Mouse (Mus musculus) lung, embryonic 16.5 days (tissue): Measurements from ENCODE around the gene Dpyd. TPM values are rescaled to one million over a fixed set of nuclear protein-coding genes. Genes with fewer than 3 reads are reported as not detected.
A peak's percentile ranks its signal among the peaks of the same experiment; 100 is the strongest.

Experiments used
- ATAC-seq: fragments of 200-750 bp; cut with Nextera tagmentation; 2 replicates; pipeline ENCODE4 v1.8.0; 2017; ENCODE audit warnings: low read depth, mild to moderate bottlenecking, moderate library complexity
- H3K27ac ChIP-seq: fragments of 300-500 bp; sonication (generic); 2 replicates; pipeline ENCODE4 v1.5.1; 2014; ENCODE audit warnings: mild to moderate bottlenecking, control low read depth, low read length
- H3K27me3 ChIP-seq: fragments of 300-500 bp; sonication (generic); 2 replicates; pipeline ENCODE4 v1.6.1; 2014; ENCODE audit warnings: low read depth, low read length, mixed read lengths; ENCODE audit not compliant: control insufficient read depth, insufficient read depth
- H3K36me3 ChIP-seq: fragments of 300-500 bp; sonication (generic); 2 replicates; pipeline ENCODE4 v1.6.1; 2014; ENCODE audit warnings: low read length; ENCODE audit not compliant: control insufficient read depth, insufficient read depth
- H3K4me1 ChIP-seq: fragments of 300-500 bp; sonication (generic); replicated peaks from 2 replicates; pipeline ENCODE4 v1.6.1; 2014; ENCODE audit warnings: low read length, mixed read lengths; ENCODE audit not compliant: control insufficient read depth, insufficient read depth
- H3K4me2 ChIP-seq: fragments of 300-500 bp; sonication (generic); 2 replicates; pipeline ENCODE4 v1.6.1; 2014; ENCODE audit warnings: low read depth, low read length, control low read depth
- H3K4me3 ChIP-seq: fragments of 300-500 bp; sonication (generic); 2 replicates; pipeline ENCODE4 v1.5.1; 2014; ENCODE audit warnings: mild to moderate bottlenecking, low read length, control low read depth
- H3K9ac ChIP-seq: fragments of 300-500 bp; sonication (generic); 2 replicates; pipeline ENCODE4 v1.6.1; 2014; ENCODE audit warnings: low read length, control low read depth
- H3K9me3 ChIP-seq: fragments of 300-500 bp; sonication (generic); 2 replicates; pipeline ENCODE4 v1.6.1; 2016; ENCODE audit warnings: low read length; ENCODE audit not compliant: control insufficient read depth
- WGBS: fragments of 180-500 bp; shearing (Covaris S2); extraction: QIAGEN DNeasy Blood & Tissue Kit; methylation state at CpG from one replicate; pipeline ENCODE4 v1.1.7; 2014; 5-methylcytosine and 5-hydroxymethylcytosine counted together
- polyA plus RNA-seq: library from polyadenylated mRNA; unstranded; fragments of >200 nt; fragmentation: Nextera tagmentation; extraction: Ambion mirVana; gene quantifications from 2 replicates; pipeline ENCODE4 v1.2.1, GENCODE M21; 2015

Dpyd gene
- polyA plus RNA-seq, 1 experiment from 2014 or later: 10.7 TPM

- Histone ChIP-seq H3K27me3 (no peaks in the 10 kb centered on the region), H3K9me3 (no peaks in the 10 kb centered on the region), H3K4me2 (no peak overlapping the region), H3K36me3 (no peaks in the 10 kb centered on the region), H3K9ac (no peak overlapping the region), H3K4me1 (no peaks in the 10 kb centered on the region), H3K27ac (no peak overlapping the region), H3K4me3 (no peak overlapping the region)
- 47% methylated on average over 4 of the region's 4 CpGs for WGBS
- no peak for ATAC-seq
These were observed 288.9 kb downstream of the Dpyd start for GRCm38 (mm10) chr3:118850613-118851527.

- Histone ChIP-seq H3K9me3 (no peaks in the 10 kb centered on the region), H3K4me1 (no peaks in the 10 kb centered on the region), H3K36me3 (no peaks in the 10 kb centered on the region), H3K4me2 (no peak overlapping the region), H3K27me3 (no peaks in the 10 kb centered on the region), H3K4me3 (no peak overlapping the region), H3K9ac (no peak overlapping the region), H3K27ac (no peak overlapping the region)
- ATAC-seq: no peak
- 75% methylated on average over 5 of the region's 5 CpGs for WGBS
These were observed 290.8 kb downstream of the Dpyd start for GRCm38 (mm10) chr3:118852711-118853110.

GRCm38 (mm10) chr3:118855411-118855810 lies 293.5 kb downstream of the Dpyd start:
- Histone ChIP-seq H3K36me3 (no peaks in the 10 kb centered on the region), H3K27ac (no peak overlapping the region), H3K4me1 (no peaks in the 10 kb centered on the region), H3K4me3 (no peak overlapping the region), H3K4me2 (no peak overlapping the region), H3K27me3 (no peaks in the 10 kb centered on the region), H3K9me3 (no peaks in the 10 kb centered on the region), H3K9ac (no peak overlapping the region)
- ATAC-seq: no peak
- WGBS: 21% methylated on average over 7 of the region's 7 CpGs

- WGBS: 42% methylated on average over 10 of the region's 10 CpGs
- Histone ChIP-seq H3K9me3 (no peaks in the 10 kb centered on the region), H3K4me2 (peak overlapping the region; percentile 25; the same call in 1 of the 2 replicates), H3K27me3 (no peaks in the 10 kb centered on the region), H3K4me1 (no peaks in the 10 kb centered on the region), H3K9ac (no peak overlapping the region), H3K36me3 (no peaks in the 10 kb centered on the region), H3K27ac (no peak overlapping the region), H3K4me3 (no peak overlapping the region)
- peak; percentile 97 for ATAC-seq
These were observed 307.5 kb downstream of the Dpyd start for GRCm38 (mm10) chr3:118869113-118870107.

- WGBS: 84% methylated on average over 2 of the region's 2 CpGs
These were observed 313.9 kb downstream of the Dpyd start for GRCm38 (mm10) chr3:118875871-118876270.

GRCm38 (mm10) chr3:118899036-118899435 lies 337.1 kb downstream of the Dpyd start:
- Histone ChIP-seq H3K9ac (no peak overlapping the region), H3K4me3 (no peak overlapping the region), H3K36me3 (no peaks in the 10 kb centered on the region), H3K27ac (no peak overlapping the region), H3K4me1 (no peaks in the 10 kb centered on the region), H3K9me3 (no peaks in the 10 kb centered on the region), H3K27me3 (no peaks in the 10 kb centered on the region), H3K4me2 (no peak overlapping the region)
- WGBS: 85% methylated on average over 11 of the region's 11 CpGs
- no peak for ATAC-seq

More at GRCm38 (mm10) chr3:118875871-118876270, 313.9 kb downstream of the Dpyd start:
- no peak for ATAC-seq
- no peak overlapping the region for H3K9ac ChIP-seq
- H3K36me3 ChIP-seq: no peaks in the 10 kb centered on the region
- H3K9me3 ChIP-seq: no peaks in the 10 kb centered on the region
- no peaks in the 10 kb centered on the region for H3K4me1 ChIP-seq
- no peak overlapping the region for H3K4me3 ChIP-seq
- H3K27me3 ChIP-seq: no peaks in the 10 kb centered on the region
- no peak overlapping the region for H3K4me2 ChIP-seq
- no peak overlapping the region for H3K27ac ChIP-seq

GRCm38 (mm10) chr3:118991312-118991711 lies 429.4 kb downstream of the Dpyd start:
- H3K27me3 ChIP-seq: no peaks in the 10 kb centered on the region
- H3K4me2 ChIP-seq: no peak overlapping the region
- no peak for ATAC-seq
- H3K4me3 ChIP-seq: no peak overlapping the region
- WGBS: 86% methylated on average over 2 of the region's 2 CpGs
- no peaks in the 10 kb centered on the region for H3K36me3 ChIP-seq
- no peaks in the 10 kb centered on the region for H3K4me1 ChIP-seq
- no peaks in the 10 kb centered on the region for H3K9me3 ChIP-seq
- H3K9ac ChIP-seq: no peak overlapping the region
- no peak overlapping the region for H3K27ac ChIP-seq

GRCm38 (mm10) chr3:118991793-118992192 lies 429.9 kb downstream of the Dpyd start:
- no peak for ATAC-seq
- no peak overlapping the region for H3K27ac ChIP-seq
- no peak overlapping the region for H3K4me3 ChIP-seq
- no peak overlapping the region for H3K9ac ChIP-seq
- no peaks in the 10 kb centered on the region for H3K9me3 ChIP-seq
- 70% methylated on average over 4 of the region's 4 CpGs for WGBS
- H3K27me3 ChIP-seq: no peaks in the 10 kb centered on the region
- H3K4me2 ChIP-seq: no peak overlapping the region
- no peaks in the 10 kb centered on the region for H3K36me3 ChIP-seq
- no peaks in the 10 kb centered on the region for H3K4me1 ChIP-seq

GRCm38 (mm10) chr3:119021255-119021654 lies 459.3 kb downstream of the Dpyd start:
- Histone ChIP-seq H3K36me3 (no peaks in the 10 kb centered on the region), H3K27me3 (no peaks in the 10 kb centered on the region), H3K4me2 (no peak overlapping the region), H3K4me3 (no peak overlapping the region), H3K27ac (no peak overlapping the region), H3K9me3 (no peaks in the 10 kb centered on the region), H3K9ac (no peak overlapping the region), H3K4me1 (no peaks in the 10 kb centered on the region)
- WGBS: 65% methylated on average over 7 of the region's 7 CpGs
- no peak for ATAC-seq
